Mouse (Mus musculus) MEL (cell line): ENCODE data around the gene Acad10.

Source experiments
- GABPA ChIP-seq: IDR thresholded peaks from 2 replicates; pipeline ENCODE4 v1.6.1; 2012; ENCODE audit warnings: low read depth, mild to moderate bottlenecking, inconsistent platforms, low read length, improper control_type of control experiment, moderate library complexity
- GATA1 ChIP-seq: IDR thresholded peaks from 2 replicates; pipeline ENCODE4 v1.6.1; 2011; ENCODE audit warnings: low read depth, low read length, improper control_type of control experiment
- MAFK ChIP-seq: IDR thresholded peaks from 2 replicates; pipeline ENCODE4 v1.6.1; 2011; ENCODE audit warnings: low read depth, mild to moderate bottlenecking, low read length, improper control_type of control experiment, borderline replicate concordance
- MAZ ChIP-seq: IDR thresholded peaks from 2 replicates; pipeline ENCODE4 v1.6.1; 2012; ENCODE audit warnings: low read depth, mild to moderate bottlenecking, inconsistent platforms, low read length, improper control_type of control experiment
- NELFE ChIP-seq: IDR thresholded peaks from 2 replicates; pipeline ENCODE4 v1.6.1; 2011; ENCODE audit warnings: low read depth, low read length, improper control_type of control experiment
- ZMIZ1 ChIP-seq: IDR thresholded peaks from 2 replicates; pipeline ENCODE4 v1.6.1; 2012; ENCODE audit warnings: low read depth, mild to moderate bottlenecking, inconsistent platforms, low read length, improper control_type of control experiment, moderate library complexity

DNA sequence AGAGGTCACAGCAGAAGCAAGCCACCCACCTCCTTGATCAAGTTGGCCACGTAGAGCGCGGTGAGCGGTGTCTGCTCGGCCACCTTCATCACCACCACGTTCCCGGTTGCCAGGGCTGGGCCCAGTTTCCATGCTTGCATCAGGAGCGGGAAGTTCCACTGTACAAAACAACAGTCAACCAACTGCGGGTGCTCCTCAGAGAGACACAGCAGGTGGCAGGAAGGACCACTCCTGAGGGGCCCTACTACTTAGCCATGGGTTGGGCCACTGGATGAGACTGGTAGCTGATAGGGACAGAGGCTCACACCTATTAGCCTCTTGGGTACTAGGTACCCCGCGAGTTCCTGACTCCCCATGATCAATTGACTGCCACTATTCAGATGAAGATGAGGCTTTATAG is 84.4 kb downstream of the Acad10 start:
- TF ChIP-seq MAZ (no peak), GABPA (no peak), GATA1 (no peak), NELFE (no peak), ZMIZ1 (no peak), MAFK (no peak)
